Mouse (Mus musculus) gastrocnemius, postnatal 25 days (tissue): ENCODE data around the gene Mybph. TPM values are rescaled to one million over a fixed set of nuclear protein-coding genes. Genes with fewer than 3 reads are reported as not detected.
"Not testable (repeated sequence)": the region's sequence is repeated elsewhere in the genome, so short reads cannot be mapped to it uniquely, and the experiment has no call there.

Source experiments
- DNase-seq: peaks from one replicate; pipeline ENCODE4 v3.0.0; 2022
- total RNA-seq, 2 experiments: library from RNA; stranded (reverse); gene quantifications; 1 replicate in 1 of 2; 2 replicates in 1 of 2; pipeline ENCODE4 v1.2.3; 2021

Gene Mybph
- total RNA-seq, 2 experiments from 2014 or later, result 335 to 488 TPM

DNA sequence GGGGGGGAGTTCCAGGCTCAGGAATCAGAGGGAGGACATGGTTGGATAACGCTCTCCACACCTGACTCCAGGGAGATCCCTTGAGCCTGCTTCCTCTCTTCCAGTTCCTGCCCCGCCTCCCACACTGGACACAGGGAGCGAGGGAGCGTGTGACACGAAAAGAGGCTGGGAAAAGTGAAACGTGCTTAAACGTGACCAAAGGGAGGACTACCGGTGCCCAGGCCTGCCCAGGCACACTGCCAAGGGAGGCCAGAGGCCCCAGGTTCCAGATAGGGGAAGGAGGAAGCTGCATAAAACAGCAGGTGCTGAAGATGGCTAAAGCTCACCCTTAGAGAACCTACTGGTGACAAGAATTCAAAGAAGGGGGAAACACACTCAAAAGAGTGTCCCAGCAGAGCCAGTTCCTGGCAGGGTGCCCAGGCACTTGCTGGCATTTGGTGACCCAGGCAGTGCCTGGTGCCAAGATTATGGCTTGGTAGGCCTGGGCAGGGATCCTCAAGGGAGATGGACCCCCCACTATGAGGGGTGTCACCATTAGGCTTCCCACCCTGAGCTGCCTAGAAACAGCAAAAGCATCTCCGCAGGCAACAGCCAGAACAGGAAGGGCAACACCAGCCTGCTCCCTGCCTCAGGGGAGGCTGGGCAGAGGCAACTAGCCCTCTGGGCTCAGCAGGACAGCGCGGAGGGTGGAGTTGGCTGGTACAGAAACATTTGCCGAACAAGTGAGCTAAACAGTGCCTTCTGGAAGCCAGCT, 39.7 kb downstream of the Mybph start:
- DNase-seq, result no peak

DNA sequence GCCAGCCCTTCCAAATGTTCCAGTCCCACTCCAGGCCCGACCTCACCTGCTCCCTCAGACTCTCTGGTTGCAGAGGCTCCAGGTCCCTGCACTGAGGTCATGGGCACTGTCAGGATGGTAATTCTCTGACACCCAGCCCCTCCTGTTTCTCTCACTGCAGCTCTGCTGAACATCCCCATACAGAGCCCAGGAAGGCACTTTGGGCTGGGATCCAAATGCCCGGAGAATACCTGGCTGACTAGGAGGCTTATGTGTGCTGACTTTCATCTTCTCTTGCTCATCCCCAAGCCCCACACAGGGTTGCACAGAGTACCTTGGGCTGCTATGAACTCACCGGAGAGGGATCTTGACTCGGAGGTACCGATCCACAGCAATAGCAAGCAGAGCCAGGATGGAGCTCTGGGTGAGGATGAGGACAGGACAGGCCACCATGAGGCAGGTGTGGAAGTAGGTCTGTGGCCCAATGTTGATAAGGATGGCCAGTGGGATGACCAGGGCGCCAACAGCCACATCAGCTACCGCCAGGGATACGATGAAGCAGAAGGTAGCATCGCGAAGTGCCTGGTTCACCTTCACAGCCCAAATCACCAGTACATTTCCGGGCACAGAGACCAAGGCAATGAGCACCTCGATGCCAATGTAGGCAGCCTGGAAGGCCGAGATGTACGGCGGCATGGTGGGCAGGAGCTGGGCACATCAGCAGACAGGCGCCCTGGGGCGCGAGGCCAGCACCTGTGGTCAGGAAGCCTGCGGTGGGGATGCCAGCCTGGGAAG, 40.6 kb downstream of the Mybph start:
- DNase-seq, result no peak

DNA sequence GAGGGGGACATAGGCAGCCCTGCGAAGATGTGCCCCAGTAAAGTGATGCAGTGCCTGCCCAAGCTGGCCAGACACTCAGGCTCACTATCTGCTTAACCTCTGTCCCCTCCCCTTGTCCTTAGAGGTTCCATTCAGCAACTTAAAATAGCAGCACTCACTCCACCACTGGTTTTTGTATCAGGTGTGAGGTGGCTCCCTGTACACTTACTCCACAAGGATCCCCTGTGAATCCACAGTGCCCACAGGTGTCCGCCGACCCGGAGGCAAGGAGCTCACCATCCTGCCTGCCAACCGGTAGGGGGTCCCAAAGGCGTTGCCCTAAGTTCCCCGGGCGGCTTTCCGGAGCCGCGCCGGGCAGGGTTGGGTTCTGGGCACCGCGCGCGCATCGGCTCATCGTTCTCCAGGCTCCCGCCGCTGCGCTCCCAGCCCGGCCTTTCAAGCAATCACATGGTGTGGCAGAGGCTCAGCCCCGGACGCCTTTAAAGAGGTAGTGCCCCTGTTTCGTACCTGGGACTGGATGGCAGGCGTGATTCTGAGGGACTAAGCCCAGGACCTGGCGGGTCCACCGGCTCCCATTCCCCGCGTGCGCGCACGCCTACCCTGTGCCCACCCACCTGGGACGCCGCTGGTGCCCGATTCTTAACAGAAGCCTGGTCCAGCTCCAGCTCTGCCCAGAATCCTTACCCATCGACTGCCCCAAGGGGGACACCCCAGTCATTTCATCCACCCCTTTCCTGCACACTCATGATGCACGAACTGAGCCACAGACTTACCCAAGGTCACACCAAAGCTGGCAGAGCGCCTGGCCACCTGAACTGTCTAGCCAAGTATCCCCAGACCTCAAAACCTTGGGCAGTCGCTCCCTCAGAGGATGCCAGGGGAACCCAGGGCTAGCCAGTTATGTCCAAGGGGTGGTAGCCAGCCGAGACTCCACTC, 41.5 kb downstream of the Mybph start:
- DNase-seq, result peak; percentile 46

DNA sequence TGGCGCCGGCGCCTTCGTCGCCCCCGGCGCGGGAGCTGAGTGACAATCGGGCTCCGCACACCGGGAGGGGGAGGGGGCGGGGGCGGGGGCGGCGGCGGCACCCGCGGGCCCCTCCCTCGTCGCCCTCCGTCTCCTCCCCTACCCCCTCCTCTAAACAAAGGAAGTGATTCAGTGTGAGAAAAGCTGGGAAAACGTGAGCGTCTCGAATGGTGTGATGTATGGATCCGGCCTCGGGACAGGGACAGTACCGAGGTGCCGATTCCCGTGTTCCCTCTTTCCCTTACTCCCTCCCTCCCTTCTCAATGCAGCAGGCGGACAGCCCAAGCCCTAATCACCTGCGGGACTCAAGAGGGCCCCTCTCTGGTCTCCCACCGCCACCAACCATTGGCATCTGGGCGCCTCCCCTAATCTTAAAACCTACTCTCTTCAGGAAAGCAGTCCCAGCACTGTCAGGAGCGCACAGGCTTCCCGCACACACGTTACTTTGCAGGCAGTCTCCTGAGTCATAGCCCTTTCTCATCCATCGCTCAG, 42.2 kb downstream of the Mybph start, which contains the start of gene Adora1:
TSS of gene Adora1 (minus strand) at position 41 of the 531 bp plus-strand sequence.
- DNase-seq, result no peak

DNA sequence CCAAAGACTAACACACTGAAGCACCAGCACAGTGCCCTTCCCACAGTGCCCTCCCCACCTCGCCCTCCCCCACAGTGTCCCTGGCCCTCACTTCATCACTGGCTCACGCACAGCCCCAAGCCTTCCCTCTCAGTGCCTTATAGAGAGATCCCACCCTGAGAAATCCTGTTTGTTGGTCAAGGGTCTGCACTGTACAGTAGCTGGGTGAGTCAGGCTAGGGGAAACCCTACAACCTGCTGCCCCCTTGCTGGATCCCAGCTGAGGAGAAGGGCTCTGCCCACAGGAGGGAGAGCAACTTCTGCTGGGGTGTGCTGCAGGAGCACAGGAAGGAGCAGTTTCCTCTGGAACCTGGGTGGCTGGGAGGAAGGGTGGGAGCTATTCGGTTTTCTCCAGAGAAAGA, 42.9 kb downstream of the Mybph start:
- DNase-seq, result no peak

DNA sequence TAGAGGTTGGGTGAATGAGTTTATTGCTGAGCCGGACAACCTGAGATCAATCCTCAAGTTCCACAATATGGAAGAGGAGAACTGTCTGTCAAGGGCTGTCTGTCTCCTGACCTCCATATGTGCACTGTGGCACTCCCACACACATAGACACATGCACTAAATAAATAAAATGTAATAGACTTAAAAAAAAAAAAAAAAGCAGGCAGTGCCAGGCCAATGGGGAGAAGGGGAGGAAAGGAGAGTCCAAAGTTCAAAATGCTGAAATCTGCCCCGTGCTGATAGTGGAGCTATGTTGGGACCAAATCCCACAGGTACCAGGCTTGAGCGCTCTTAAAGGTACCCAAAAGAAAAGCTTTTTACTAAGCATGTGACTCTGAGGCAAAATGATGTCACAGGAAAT, 44.2 kb downstream of the Mybph start:
- DNase-seq, result no peak

DNA sequence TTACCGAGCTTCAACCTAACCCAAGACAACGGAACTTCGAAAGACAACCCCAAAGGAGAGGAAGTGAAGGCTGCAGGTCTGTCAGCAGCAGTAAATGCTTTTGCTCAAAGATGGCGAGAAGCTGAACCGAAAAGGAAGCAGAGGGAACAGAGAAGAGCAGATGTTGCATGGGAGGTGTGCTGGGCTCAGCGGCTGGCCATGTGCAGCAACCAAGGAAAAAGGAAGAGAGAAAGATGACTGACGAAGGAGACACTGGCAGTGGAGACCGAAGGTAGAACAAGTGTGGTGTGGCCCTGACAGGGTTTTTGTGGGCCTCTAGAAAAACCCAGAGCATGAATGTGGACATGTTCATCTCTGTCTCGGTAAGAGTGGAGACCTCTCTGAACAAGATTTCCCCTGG, 47.5 kb downstream of the Mybph start:
- DNase-seq, result no peak

DNA sequence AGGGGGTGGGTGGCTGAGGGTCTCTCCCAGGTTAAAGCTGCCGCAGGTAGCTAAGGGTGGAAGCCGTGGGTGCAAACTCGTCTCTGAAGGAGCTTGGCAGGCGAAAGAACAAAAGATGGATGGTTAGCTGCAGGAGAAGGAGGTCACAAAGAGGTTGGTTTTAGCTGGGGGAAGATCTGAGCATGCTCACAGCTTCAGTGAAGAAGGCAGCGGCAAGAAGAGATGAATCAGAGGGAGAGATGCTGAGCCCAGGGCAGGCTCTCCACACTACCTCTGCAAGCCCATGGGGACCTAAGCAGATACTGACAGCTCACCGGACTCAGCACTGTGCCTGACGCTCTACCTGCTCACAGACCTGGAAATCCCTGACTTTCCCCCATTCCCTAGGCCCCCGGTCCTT, 48.0 kb downstream of the Mybph start:
- no peak for DNase-seq

DNA sequence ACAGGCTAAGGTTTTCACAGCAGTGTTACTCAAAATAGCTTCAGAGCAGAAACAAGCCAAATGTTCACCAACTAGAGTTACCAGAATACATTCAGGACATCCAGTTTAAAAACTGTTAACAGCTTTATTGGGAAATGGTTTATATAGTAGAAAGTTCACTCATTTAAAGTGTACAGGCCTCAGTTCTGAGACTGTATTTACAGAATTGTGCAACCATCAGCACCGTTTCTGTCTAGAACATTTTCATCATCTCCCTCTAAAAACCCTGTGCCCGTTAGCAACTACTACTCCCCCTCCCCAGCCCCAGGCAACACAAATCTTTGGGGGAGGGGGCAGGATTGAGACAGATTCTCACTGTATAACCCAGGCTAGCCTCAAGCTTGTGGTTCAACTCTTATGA, 49.0 kb downstream of the Mybph start:
- no peak for DNase-seq

DNA sequence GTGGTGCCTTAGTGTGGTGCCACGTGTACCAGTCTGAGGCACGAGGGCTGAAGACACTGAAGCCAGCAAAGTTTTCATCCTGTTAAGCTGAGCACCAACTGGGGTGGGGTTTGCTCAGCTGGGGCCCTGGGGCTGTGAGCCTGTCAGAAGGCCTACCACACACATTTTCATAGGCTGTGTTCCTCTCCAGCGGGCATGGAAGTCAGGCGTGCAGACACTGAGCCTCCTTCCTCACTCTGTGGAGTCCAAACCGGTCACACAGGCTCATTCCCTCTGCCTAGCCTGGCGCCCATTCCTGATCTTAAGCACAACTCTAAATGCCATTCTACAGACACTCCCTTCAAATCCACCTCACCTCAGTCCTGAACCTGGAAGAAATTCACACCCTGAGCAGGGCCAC, 50.3 kb downstream of the Mybph start:
- DNase-seq, result no peak

DNA sequence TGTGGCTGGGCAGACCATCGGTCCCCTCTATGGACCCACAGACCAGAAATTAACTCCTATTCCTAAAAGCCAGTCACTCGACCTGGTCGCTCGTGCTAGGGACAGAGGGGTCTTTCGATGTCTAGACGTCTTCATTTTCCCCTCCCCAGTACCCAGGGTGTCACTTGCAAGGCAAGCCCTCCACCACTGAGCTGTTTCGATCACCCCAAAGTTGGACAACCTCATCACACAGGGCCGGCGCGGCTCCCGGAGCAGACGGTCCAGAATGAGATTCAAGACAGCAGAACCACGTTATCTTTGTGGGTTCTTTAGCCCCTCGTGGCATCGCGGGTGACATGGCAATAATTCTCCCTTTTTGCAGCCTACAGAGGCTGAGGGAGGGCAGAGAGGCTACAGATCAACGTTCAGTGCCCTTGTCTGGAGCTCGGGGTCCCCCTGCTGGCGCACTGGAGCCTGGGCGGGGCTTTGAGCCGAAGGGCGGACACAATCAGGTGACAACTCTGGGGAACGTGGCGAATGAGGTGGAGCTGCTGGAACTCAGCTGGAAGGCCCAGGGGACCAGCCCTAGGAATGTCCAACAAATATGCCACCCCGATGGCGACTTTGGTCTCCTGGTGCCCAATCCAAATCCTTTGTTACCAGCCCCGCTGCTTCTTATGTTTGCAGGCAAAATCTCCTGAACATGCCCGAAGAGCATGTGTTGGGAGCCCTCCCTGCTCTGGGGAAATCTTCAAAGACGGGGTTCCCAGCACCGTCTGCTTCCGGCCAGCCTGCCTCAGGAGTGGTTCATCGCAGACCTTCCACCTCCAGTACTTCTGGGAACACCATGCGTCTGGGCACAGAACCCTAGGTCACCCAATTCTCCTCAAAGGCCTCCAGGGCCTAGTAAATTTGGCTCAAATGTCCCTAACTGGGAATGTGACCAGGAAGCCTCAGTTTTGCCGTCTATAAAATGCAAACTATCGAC, 51.0 kb downstream of the Mybph start:
- DNase-seq, result peak; percentile 79

DNA sequence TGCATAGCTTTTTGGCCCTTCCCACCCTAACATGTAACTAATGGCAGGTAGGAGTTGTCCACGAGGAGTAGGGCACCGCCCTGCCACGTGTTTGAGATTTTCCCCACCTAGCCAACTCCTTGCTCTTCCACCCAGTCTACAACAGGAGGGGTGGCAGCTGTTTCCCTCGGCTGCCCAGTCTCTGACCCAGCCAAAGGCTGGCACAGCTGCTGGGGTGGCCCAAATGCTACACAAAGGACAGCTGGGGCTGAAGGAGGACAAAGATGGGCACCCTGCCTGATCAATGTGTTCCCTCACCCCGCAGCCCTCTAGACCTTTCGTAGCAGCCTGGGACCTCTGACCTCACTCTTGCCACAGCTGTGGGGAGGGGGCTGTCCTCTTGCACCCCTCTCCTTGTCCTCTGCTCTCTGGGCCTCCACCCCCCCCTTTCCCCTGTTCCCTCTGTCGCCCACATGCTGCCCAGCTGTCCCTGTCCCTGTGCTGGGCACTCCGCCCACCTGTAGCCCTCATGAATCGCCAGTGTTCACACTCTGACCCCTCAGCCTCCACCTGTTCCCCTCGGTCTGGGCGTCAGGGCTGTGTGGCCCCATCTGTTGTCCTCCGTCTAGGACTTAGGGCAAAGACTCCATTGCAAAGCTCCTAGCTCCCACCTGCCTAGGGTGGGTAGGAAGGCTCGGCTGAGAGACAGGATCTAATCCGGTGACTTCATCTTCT, 51.9 kb downstream of the Mybph start:
- peak; percentile 33 for DNase-seq

DNA sequence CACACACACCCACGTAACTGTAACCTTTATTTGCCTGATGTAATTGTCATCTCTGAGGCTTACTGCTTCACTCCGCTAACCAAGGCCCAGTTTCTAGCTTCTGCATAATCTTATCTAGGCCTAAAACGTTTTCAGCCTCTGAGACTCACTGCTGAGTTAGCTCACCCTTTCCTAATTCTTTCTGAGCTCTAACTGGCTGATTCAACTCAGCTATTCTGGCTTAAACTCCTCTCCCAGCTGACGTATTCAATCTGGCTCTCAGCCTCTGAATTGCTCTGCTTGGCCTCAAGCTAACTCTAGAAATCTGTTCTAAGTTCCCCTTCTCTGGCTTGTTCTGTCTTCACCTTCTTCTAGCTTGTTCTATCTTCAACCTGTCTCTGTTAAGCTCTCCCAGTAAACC, 53.3 kb downstream of the Mybph start:
- no peak for DNase-seq

DNA sequence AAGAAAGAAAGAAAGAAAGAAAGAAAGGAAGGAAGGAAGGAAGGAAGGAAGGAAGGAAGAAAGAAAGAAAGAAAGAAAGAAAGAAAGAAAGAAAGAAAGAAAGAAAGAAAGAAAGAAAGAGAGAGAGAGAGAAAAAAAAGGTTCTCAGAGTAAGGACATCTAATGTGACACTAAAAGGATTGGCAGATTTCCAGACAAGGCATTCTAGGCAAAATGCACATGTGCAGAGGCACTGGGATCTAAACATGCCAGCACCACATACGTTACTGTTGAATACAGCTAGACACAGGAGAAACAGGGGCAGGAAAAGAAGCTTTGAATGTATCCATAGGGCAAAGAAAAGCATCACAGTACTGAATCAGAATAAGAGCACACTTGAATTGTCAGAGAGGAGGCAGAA, 56.4 kb downstream of the Mybph start:
- DNase-seq, result not testable (repeated sequence)

Other genes starting within 250 kb of the Mybph start
- 100 to 1,000 TPM in 1 of 2 experiments, 10 to 100 TPM in 1; 33.0 to 107 TPM for gene Fmod, start 156.2 kb upstream of the Mybph start, total RNA-seq
- gene Btg2, start 114.3 kb upstream of the Mybph start, total RNA-seq, result 10 to 100 TPM; 15.1 to 27.0 TPM
- gene Chit1, start 82.2 kb upstream of the Mybph start, total RNA-seq, result not detected
- gene Chil1, start 11.3 kb upstream of the Mybph start, total RNA-seq, result 1 to 10 TPM in 1 of 2 experiments, under 1 TPM in 1; 0.91 to 1.7 TPM
- gene Adora1, start 42.0 kb downstream of the Mybph start, total RNA-seq, result 1 to 10 TPM in 1 of 2 experiments, under 1 TPM in 1; 0.49 to 2.7 TPM
- gene Myog, start 96.5 kb downstream of the Mybph start, total RNA-seq, result 10 to 100 TPM; 16.2 to 26.0 TPM
- 1 to 10 TPM in 1 of 2 experiments, under 1 TPM in 1; 0.97 to 1.0 TPM for gene Ppfia4, start 139.5 kb downstream of the Mybph start, total RNA-seq
- gene Tmem183a, start 168.5 kb downstream of the Mybph start, total RNA-seq, result 10 to 100 TPM; 13.2 to 15.1 TPM
- gene 4933406M09Rik, start 192.5 kb downstream of the Mybph start, total RNA-seq, result not detected
- 10 to 100 TPM; 80.3 to 88.3 TPM for gene Cyb5r1, start 212.1 kb downstream of the Mybph start, total RNA-seq
- gene Adipor1, start 221.9 kb downstream of the Mybph start, total RNA-seq, result 100 to 1,000 TPM; 149 to 152 TPM